Mouse (Mus musculus): ENCODE results near the gene Tmbim6. TPM values are rescaled to one million over a fixed set of nuclear protein-coding genes. Genes with fewer than 3 reads are reported as not detected.

Gene Tmbim6
- 672 and 1,662 TPM in 2 replicates for polyA plus RNA-seq (2012; rRNA removed)

GRCm38 (mm10) chr15:99392486-99393385 is at the start of gene Tmbim6:
TSS of gene Tmbim6 (plus strand) at chr15:99392882.
- Histone ChIP-seq H3K27me3 (ENCODE audit: control insufficient read depth, insufficient read depth, low read length) (no peaks in the 10 kb centered on the region), H3K27ac (ENCODE audit: insufficient read depth, low read depth, low read length) (peak within 1 kb of the TSS; percentile 100), H3K4me3 (ENCODE audit: low read depth, low read length) (peak within 1 kb of the TSS; percentile 97), H3K4me1 (ENCODE audit: control insufficient read depth, insufficient read depth, insufficient read length, low read length) (peaks cover 20% of the 10 kb centered on the region; the same call in 1 of the 2 replicates), H3K36me3 (ENCODE audit: control insufficient read depth, insufficient read depth, low read length) (no peaks in the 10 kb centered on the region; the same call in 1 of the 2 replicates)
- under 1% methylated on average over 51 of the region's 51 CpGs for WGBS
- TF ChIP-seq POLR2A (IDR thresholded peaks at IDR 0.05; ENCODE audit: low read depth, low read length) (peak; percentile 93), CTCF (IDR thresholded peaks at IDR 0.05; ENCODE audit: extremely low read depth, insufficient read length, insufficient replicate concordance, low read depth, low read length) (0 out of 2 replicates have a peak, but pooled peaks have one; percentile 1)

GRCm38 (mm10) chr15:99343414-99344147 is 49.1 kb upstream of the Tmbim6 start:
- H3K4me3 ChIP-seq (ENCODE audit: low read depth, low read length): no peak overlapping the region
- no peaks in the 10 kb centered on the region for H3K27me3 ChIP-seq (ENCODE audit: control insufficient read depth, insufficient read depth, low read length)
- no peaks in the 10 kb centered on the region for H3K36me3 ChIP-seq (ENCODE audit: control insufficient read depth, insufficient read depth, low read length)
- no peak for TF ChIP-seq CTCF (IDR thresholded peaks at IDR 0.05; ENCODE audit: extremely low read depth, insufficient read length, insufficient replicate concordance, low read depth, low read length)
- TF ChIP-seq POLR2A (IDR thresholded peaks at IDR 0.05; ENCODE audit: low read depth, low read length): no peak
- WGBS: 45% methylated on average over 5 of the region's 5 CpGs
- peaks cover 15% of the 10 kb centered on the region for H3K4me1 ChIP-seq (ENCODE audit: control insufficient read depth, insufficient read depth, insufficient read length, low read length)
- H3K27ac ChIP-seq (ENCODE audit: insufficient read depth, low read depth, low read length): peak overlapping the region; percentile 9; the same call in 1 of the 2 replicates

- Histone ChIP-seq H3K36me3 (ENCODE audit: control insufficient read depth, insufficient read depth, low read length) (no peaks in the 10 kb centered on the region), H3K4me3 (ENCODE audit: low read depth, low read length) (no peak overlapping the region), H3K4me1 (ENCODE audit: control insufficient read depth, insufficient read depth, insufficient read length, low read length) (peaks cover 15% of the 10 kb centered on the region), H3K27ac (ENCODE audit: insufficient read depth, low read depth, low read length) (peak overlapping the region; percentile 9; the same call in 1 of the 2 replicates), H3K27me3 (ENCODE audit: control insufficient read depth, insufficient read depth, low read length) (no peaks in the 10 kb centered on the region)
- TF ChIP-seq CTCF (IDR thresholded peaks at IDR 0.05; ENCODE audit: extremely low read depth, insufficient read length, insufficient replicate concordance, low read depth, low read length): no peak
- TF ChIP-seq POLR2A (IDR thresholded peaks at IDR 0.05; ENCODE audit: low read depth, low read length): no peak
- WGBS: 67% methylated on average over 8 of the region's 8 CpGs
These were observed 48.4 kb upstream of the Tmbim6 start for GRCm38 (mm10) chr15:99344148-99344870.

DNA sequence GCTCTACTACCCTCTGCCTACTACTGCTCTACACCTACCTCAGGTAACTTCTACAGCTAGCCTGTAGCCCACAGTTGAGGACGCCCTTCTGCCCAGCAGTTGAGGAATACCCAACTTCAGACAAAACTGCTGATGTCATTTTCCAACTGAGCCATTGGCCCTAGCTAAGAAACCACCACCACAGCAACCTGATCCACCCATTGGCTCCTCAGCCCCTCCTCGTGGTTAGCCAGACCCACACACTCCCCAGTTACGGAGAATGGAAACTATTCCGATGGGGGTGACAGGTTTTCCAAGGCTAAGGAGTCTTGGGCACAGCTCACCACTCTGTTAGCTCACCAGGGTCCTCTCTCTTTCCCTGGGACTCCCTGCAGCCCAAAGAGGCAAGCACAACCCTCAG is 47.7 kb upstream of the Tmbim6 start:
- H3K27ac ChIP-seq (ENCODE audit: insufficient read depth, low read depth, low read length): no peak overlapping the region
- H3K4me3 ChIP-seq (ENCODE audit: low read depth, low read length): no peak overlapping the region
- H3K27me3 ChIP-seq (ENCODE audit: control insufficient read depth, insufficient read depth, low read length): no peaks in the 10 kb centered on the region
- 73% methylated on average over 4 of the region's 4 CpGs for WGBS
- no peaks in the 10 kb centered on the region for H3K36me3 ChIP-seq (ENCODE audit: control insufficient read depth, insufficient read depth, low read length)
- no peak for TF ChIP-seq POLR2A (IDR thresholded peaks at IDR 0.05; ENCODE audit: low read depth, low read length)
- TF ChIP-seq CTCF (IDR thresholded peaks at IDR 0.05; ENCODE audit: extremely low read depth, insufficient read length, insufficient replicate concordance, low read depth, low read length): no peak
- peaks cover 15% of the 10 kb centered on the region for H3K4me1 ChIP-seq (ENCODE audit: control insufficient read depth, insufficient read depth, insufficient read length, low read length)

- Histone ChIP-seq H3K4me1 (ENCODE audit: control insufficient read depth, insufficient read depth, insufficient read length, low read length) (no peaks in the 10 kb centered on the region), H3K27ac (ENCODE audit: insufficient read depth, low read depth, low read length) (no peak overlapping the region), H3K4me3 (ENCODE audit: low read depth, low read length) (no peak overlapping the region), H3K27me3 (ENCODE audit: control insufficient read depth, insufficient read depth, low read length) (no peaks in the 10 kb centered on the region), H3K36me3 (ENCODE audit: control insufficient read depth, insufficient read depth, low read length) (no peaks in the 10 kb centered on the region)
- no peak for TF ChIP-seq CTCF (IDR thresholded peaks at IDR 0.05; ENCODE audit: extremely low read depth, insufficient read length, insufficient replicate concordance, low read depth, low read length)
- no peak for TF ChIP-seq POLR2A (IDR thresholded peaks at IDR 0.05; ENCODE audit: low read depth, low read length)
- WGBS: 79% methylated on average over 6 of the region's 6 CpGs
These were observed 41.1 kb upstream of the Tmbim6 start for GRCm38 (mm10) chr15:99351610-99352009.

GRCm38 (mm10) chr15:99352306-99352705 is 40.4 kb upstream of the Tmbim6 start:
- TF ChIP-seq CTCF (IDR thresholded peaks at IDR 0.05; ENCODE audit: extremely low read depth, insufficient read length, insufficient replicate concordance, low read depth, low read length) (no peak), POLR2A (IDR thresholded peaks at IDR 0.05; ENCODE audit: low read depth, low read length) (no peak)
- no peaks in the 10 kb centered on the region for H3K36me3 ChIP-seq (ENCODE audit: control insufficient read depth, insufficient read depth, low read length)
- H3K27me3 ChIP-seq (ENCODE audit: control insufficient read depth, insufficient read depth, low read length): no peaks in the 10 kb centered on the region
- H3K4me1 ChIP-seq (ENCODE audit: control insufficient read depth, insufficient read depth, insufficient read length, low read length): no peaks in the 10 kb centered on the region
- 71% methylated on average over 5 of the region's 5 CpGs for WGBS
- no peak overlapping the region for H3K4me3 ChIP-seq (ENCODE audit: low read depth, low read length)
- no peak overlapping the region for H3K27ac ChIP-seq (ENCODE audit: insufficient read depth, low read depth, low read length)

Data from small intestine, adult 2 months (tissue).